Mouse (Mus musculus) heart, embryonic 16.5 days (tissue): ENCODE data around the gene Actbl2. TPM values are rescaled to one million over a fixed set of nuclear protein-coding genes. Genes with fewer than 3 reads are reported as not detected.
A peak's percentile ranks its signal among the peaks of the same experiment; 100 is the strongest.

Experiments
- ATAC-seq: fragments of 200-750 bp; cut with Nextera tagmentation; replicated peaks from 2 replicates; pipeline ENCODE4 v1.8.0; 2017; ENCODE audit warnings: moderate number of reproducible peaks; ENCODE audit not compliant: insufficient read depth, low FRiP score; ENCODE audit errors: extremely low read depth
- H3K27ac ChIP-seq: fragments of 300-500 bp; sonication (generic); 2 replicates; pipeline ENCODE4 v1.5.1; 2014; ENCODE audit warnings: mild to moderate bottlenecking, low read length, control low read depth, moderate library complexity
- H3K27me3 ChIP-seq: fragments of 300-500 bp; sonication (generic); 2 replicates; pipeline ENCODE4 v1.6.1; 2014; ENCODE audit warnings: low read length, mixed read lengths; ENCODE audit not compliant: control insufficient read depth, insufficient read depth
- H3K36me3 ChIP-seq: fragments of 300-500 bp; sonication (generic); 2 replicates; pipeline ENCODE4 v1.6.1; 2014; ENCODE audit not compliant: control insufficient read depth, insufficient read depth
- H3K4me1 ChIP-seq: fragments of 300-500 bp; sonication (generic); 2 replicates; pipeline ENCODE4 v1.6.1; 2014; ENCODE audit warnings: low read length, mixed read lengths; ENCODE audit not compliant: control insufficient read depth, insufficient read depth
- H3K4me2 ChIP-seq: fragments of 300-500 bp; sonication (generic); 2 replicates; pipeline ENCODE4 v1.6.1; 2014; ENCODE audit warnings: low read depth, mild to moderate bottlenecking, control low read depth, low read length
- H3K4me3 ChIP-seq: fragments of 300-500 bp; sonication (generic); 2 replicates; pipeline ENCODE4 v1.5.1; 2014; ENCODE audit warnings: mild to moderate bottlenecking, control low read depth, low read length
- H3K9ac ChIP-seq: fragments of 300-500 bp; sonication (generic); 2 replicates; pipeline ENCODE4 v1.6.1; 2014; ENCODE audit warnings: low read length, control low read depth
- H3K9me3 ChIP-seq: fragments of 300-500 bp; sonication (generic); replicated peaks from 2 replicates; pipeline ENCODE4 v1.6.1; 2016; ENCODE audit warnings: low read length; ENCODE audit not compliant: control insufficient read depth
- WGBS: fragments of 180-500 bp; shearing (Covaris S2); extraction: QIAGEN DNeasy Blood & Tissue Kit; methylation state at CpG from one replicate; pipeline ENCODE4 v1.1.7; 2014; 5-methylcytosine and 5-hydroxymethylcytosine counted together
- polyA plus RNA-seq: library from polyadenylated mRNA; unstranded; fragments of >200 nt; fragmentation: Nextera tagmentation; extraction: Ambion mirVana; gene quantifications from 2 replicates; pipeline ENCODE4 v1.2.1, GENCODE M21; 2015

The Actbl2 gene
- polyA plus RNA-seq, 1 experiment from 2014 or later = not detected

DNA sequence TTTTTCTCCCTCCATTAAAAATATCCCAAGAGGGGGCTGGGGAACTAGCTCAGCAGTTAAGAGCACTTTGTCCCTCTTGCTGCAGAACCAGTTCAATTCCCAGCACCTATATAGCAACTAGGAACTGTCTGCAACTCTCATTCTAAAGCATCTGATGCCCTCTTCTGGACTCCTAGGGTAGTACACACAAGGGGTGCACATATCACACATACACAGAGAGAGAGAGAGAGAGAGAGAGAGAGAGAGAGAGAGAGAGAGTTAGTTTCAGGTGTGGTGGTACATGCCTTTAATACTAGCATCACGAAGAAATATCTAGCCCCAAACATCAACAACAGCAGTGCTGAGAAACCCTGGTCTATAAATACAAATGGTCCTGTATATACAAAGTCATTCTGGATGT is 17.5 kb upstream of the Actbl2 start:
- peaks cover 4% of the 10 kb centered on the region for H3K9me3 ChIP-seq
- peaks cover 2% of the 10 kb centered on the region; the same call in 1 of the 2 replicates for H3K4me1 ChIP-seq
- H3K4me2 ChIP-seq = no peak overlapping the region
- no peak overlapping the region for H3K27ac ChIP-seq
- no peak overlapping the region for H3K4me3 ChIP-seq
- 89% methylated on average over 1 of the region's 1 CpGs for WGBS
- H3K27me3 ChIP-seq = no peaks in the 10 kb centered on the region
- H3K9ac ChIP-seq = no peak overlapping the region
- no peaks in the 10 kb centered on the region; the same call in 1 of the 2 replicates for H3K36me3 ChIP-seq
- no peak for ATAC-seq

GRCm38 (mm10) chr13:111237865-111238465 is 16.8 kb upstream of the Actbl2 start:
- Histone ChIP-seq H3K36me3 (no peaks in the 10 kb centered on the region; the same call in 1 of the 2 replicates), H3K27me3 (no peaks in the 10 kb centered on the region), H3K4me1 (peaks cover 2% of the 10 kb centered on the region; the same call in 1 of the 2 replicates), H3K4me3 (no peak overlapping the region), H3K4me2 (no peak overlapping the region), H3K9ac (no peak overlapping the region), H3K27ac (no peak overlapping the region), H3K9me3 (peaks cover 4% of the 10 kb centered on the region)
- WGBS = 22% methylated on average over 3 of the region's 3 CpGs
- peak; percentile 68 for ATAC-seq

GRCm38 (mm10) chr13:111251106-111251505 is 3.7 kb upstream of the Actbl2 start:
- WGBS = 67% methylated on average over 5 of the region's 5 CpGs
- no peak overlapping the region for H3K27ac ChIP-seq

DNA sequence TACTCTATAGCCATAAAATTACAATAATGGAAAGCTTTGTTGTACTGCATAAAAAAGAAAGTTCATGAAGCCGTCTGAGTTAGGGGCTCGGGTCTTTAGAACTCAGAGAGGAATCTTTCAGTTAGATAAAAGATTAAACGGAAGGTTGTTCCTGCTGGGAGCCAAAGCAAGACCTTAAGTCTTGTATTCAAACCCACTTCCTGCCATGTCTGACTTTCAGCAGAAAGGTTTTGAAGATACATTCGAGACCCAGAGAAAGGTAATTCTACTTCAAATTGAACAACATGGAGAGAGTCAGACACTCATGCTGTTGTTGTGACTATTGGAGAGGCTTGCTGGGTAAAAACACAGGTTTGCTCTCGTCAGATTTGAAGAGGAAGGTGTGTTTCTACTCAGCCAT is 3.0 kb upstream of the Actbl2 start:
- no peak for ATAC-seq
- Histone ChIP-seq H3K27me3 (no peaks in the 10 kb centered on the region), H3K9me3 (no peaks in the 10 kb centered on the region), H3K4me3 (no peak overlapping the region), H3K4me1 (no peaks in the 10 kb centered on the region), H3K9ac (no peak overlapping the region), H3K36me3 (no peaks in the 10 kb centered on the region), H3K4me2 (no peak overlapping the region), H3K27ac (no peak overlapping the region)
- WGBS = 50% methylated on average over 5 of the region's 5 CpGs

More at GRCm38 (mm10) chr13:111251106-111251505, 3.7 kb upstream of the Actbl2 start:
- no peak for ATAC-seq
- H3K36me3 ChIP-seq = no peaks in the 10 kb centered on the region
- H3K9me3 ChIP-seq = no peaks in the 10 kb centered on the region
- H3K4me1 ChIP-seq = no peaks in the 10 kb centered on the region
- no peak overlapping the region for H3K4me3 ChIP-seq
- H3K9ac ChIP-seq = no peak overlapping the region
- no peaks in the 10 kb centered on the region for H3K27me3 ChIP-seq
- H3K4me2 ChIP-seq = no peak overlapping the region

GRCm38 (mm10) chr13:111258016-111258415 is 3.2 kb downstream of the Actbl2 start:
- WGBS = 67% methylated on average over 4 of the region's 4 CpGs
- H3K9ac ChIP-seq = no peak overlapping the region
- no peaks in the 10 kb centered on the region for H3K9me3 ChIP-seq
- H3K27ac ChIP-seq = no peak overlapping the region
- no peaks in the 10 kb centered on the region for H3K27me3 ChIP-seq
- ATAC-seq = no peak
- no peak overlapping the region for H3K4me2 ChIP-seq
- no peak overlapping the region for H3K4me3 ChIP-seq
- H3K36me3 ChIP-seq = no peaks in the 10 kb centered on the region
- no peaks in the 10 kb centered on the region for H3K4me1 ChIP-seq

GRCm38 (mm10) chr13:111258424-111259092 is 3.7 kb downstream of the Actbl2 start:
- 80% methylated on average over 11 of the region's 11 CpGs for WGBS
- no peak overlapping the region for H3K9ac ChIP-seq
- no peaks in the 10 kb centered on the region for H3K4me1 ChIP-seq

DNA sequence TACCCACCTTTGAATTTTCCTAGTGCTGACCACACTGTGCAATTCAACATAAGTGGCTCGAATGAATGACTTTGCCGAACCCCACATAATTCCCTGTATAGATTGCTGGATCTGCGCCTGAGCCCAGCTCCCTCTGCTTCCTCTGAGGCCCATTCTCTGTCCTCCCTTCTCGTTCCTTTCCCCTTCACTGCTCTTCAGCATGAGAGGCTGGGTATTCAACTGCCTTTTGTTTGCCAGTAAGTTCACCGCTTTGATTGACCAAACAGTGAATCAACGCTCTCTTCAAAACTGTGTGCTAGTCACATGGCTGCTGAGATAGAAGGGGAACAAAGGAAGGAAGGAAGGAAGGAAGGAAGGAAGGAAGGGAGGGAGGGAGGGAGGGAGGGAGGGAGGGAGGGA is 4.3 kb downstream of the Actbl2 start:
- H3K36me3 ChIP-seq = no peaks in the 10 kb centered on the region
- no peaks in the 10 kb centered on the region for H3K4me1 ChIP-seq
- no peak overlapping the region for H3K4me2 ChIP-seq
- ATAC-seq = no peak
- no peaks in the 10 kb centered on the region for H3K27me3 ChIP-seq
- WGBS = 61% methylated on average over 6 of the region's 6 CpGs
- no peaks in the 10 kb centered on the region for H3K9me3 ChIP-seq
- H3K9ac ChIP-seq = no peak overlapping the region
- H3K27ac ChIP-seq = no peak overlapping the region
- no peak overlapping the region for H3K4me3 ChIP-seq

More at GRCm38 (mm10) chr13:111258424-111259092, 3.7 kb downstream of the Actbl2 start:
- Histone ChIP-seq H3K4me2 (no peak overlapping the region), H3K36me3 (no peaks in the 10 kb centered on the region), H3K4me3 (no peak overlapping the region), H3K27me3 (no peaks in the 10 kb centered on the region), H3K27ac (no peak overlapping the region), H3K9me3 (no peaks in the 10 kb centered on the region)
- no peak for ATAC-seq

DNA sequence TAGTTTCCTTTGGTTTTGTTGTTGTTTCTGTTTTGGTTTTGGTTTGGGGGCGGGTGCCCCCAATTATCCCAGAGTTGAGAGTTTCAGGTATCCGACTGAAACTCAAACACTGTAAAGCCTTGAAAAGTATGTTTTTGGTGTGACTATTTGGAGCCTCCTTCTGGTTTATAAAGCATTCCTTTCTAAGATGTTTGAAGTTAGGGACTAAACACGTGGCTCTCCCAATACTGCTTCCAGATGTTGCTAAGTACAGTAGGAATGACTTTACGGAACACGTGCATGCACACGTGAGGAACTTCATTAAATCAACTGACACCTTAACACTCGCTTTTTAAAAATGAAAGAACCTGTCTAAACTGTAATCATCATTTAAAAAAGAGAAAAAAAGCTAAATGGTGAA is 4.9 kb downstream of the Actbl2 start:
- Histone ChIP-seq H3K4me2 (no peak overlapping the region), H3K9me3 (no peaks in the 10 kb centered on the region), H3K4me3 (no peak overlapping the region), H3K36me3 (no peaks in the 10 kb centered on the region), H3K9ac (no peak overlapping the region), H3K4me1 (no peaks in the 10 kb centered on the region), H3K27me3 (no peaks in the 10 kb centered on the region), H3K27ac (no peak overlapping the region)
- no peak for ATAC-seq
- WGBS = 75% methylated on average over 7 of the region's 7 CpGs

- Histone ChIP-seq H3K4me1 (no peaks in the 10 kb centered on the region), H3K27me3 (no peaks in the 10 kb centered on the region), H3K4me3 (no peak overlapping the region), H3K4me2 (no peak overlapping the region), H3K9ac (no peak overlapping the region), H3K9me3 (no peaks in the 10 kb centered on the region), H3K36me3 (no peaks in the 10 kb centered on the region), H3K27ac (no peak overlapping the region)
- ATAC-seq = no peak
- 78% methylated on average over 2 of the region's 2 CpGs for WGBS
Observed at GRCm38 (mm10) chr13:111263186-111263585, 8.4 kb downstream of the Actbl2 start.
